Mouse (Mus musculus): ENCODE results near the gene Tjp3. TPM values are rescaled to one million over a fixed set of nuclear protein-coding genes. Genes with fewer than 3 reads are reported as not detected.

Tjp3 gene
- total RNA-seq, 2 experiments from 2014 or later = not detected

- intact Hi-C loops (cut with DNase I) = loop anchor here (2.0 kb wide), 1 partner anchor 27 kb away; the partner anchor contains the start of gene Pip5k1c
- peak; percentile 90 to 94 for DNase-seq
Measured at GRCm38 (mm10) chr10:81319741-81320549, 28.6 kb upstream of the Tjp3 start.

GRCm38 (mm10) chr10:81319330-81319699, 27.9 kb upstream of the Tjp3 start:
- intact Hi-C loops (cut with DNase I) = no loop called here
- no peak for DNase-seq

- no peak for DNase-seq
- intact Hi-C loops (cut with DNase I) = no loop called here
Measured at GRCm38 (mm10) chr10:81318589-81319329, 27.4 kb upstream of the Tjp3 start.

GRCm38 (mm10) chr10:81317273-81317672, 25.9 kb upstream of the Tjp3 start:
- intact Hi-C loops (cut with DNase I) = no loop called here

GRCm38 (mm10) chr10:81316338-81317060, 25.1 kb upstream of the Tjp3 start:
- intact Hi-C loops (cut with DNase I) = no loop called here
- DNase-seq = no peak

More at GRCm38 (mm10) chr10:81317273-81317672, 25.9 kb upstream of the Tjp3 start:
- DNase-seq = no peak

GRCm38 (mm10) chr10:81315587-81315986, 24.2 kb upstream of the Tjp3 start:
- intact Hi-C loops (cut with DNase I) = no loop called here
- DNase-seq = no peak

- DNase-seq = no peak
- intact Hi-C loops (cut with DNase I) = no loop called here
Measured at GRCm38 (mm10) chr10:81314201-81314600, 22.8 kb upstream of the Tjp3 start.

GRCm38 (mm10) chr10:81313581-81313980, 22.2 kb upstream of the Tjp3 start:
- intact Hi-C loops (cut with DNase I) = no loop called here
- no peak for DNase-seq

- intact Hi-C loops (cut with DNase I) = no loop called here
- DNase-seq = no peak
Measured at GRCm38 (mm10) chr10:81309571-81309970, 18.2 kb upstream of the Tjp3 start.

- intact Hi-C loops (cut with DNase I) = no loop called here
- no peak for DNase-seq
Measured at GRCm38 (mm10) chr10:81306837-81307682, 15.7 kb upstream of the Tjp3 start.

GRCm38 (mm10) chr10:81306173-81306668, 14.8 kb upstream of the Tjp3 start:
- DNase-seq = no peak
- intact Hi-C loops (cut with DNase I) = no loop called here

- DNase-seq = no peak
- intact Hi-C loops (cut with DNase I) = loop anchor here (2.0 kb wide), 1 partner anchor 17 kb away; no protein-coding TSS in a partner anchor
Measured at GRCm38 (mm10) chr10:81305663-81306062, 14.3 kb upstream of the Tjp3 start.

GRCm38 (mm10) chr10:81304597-81305238, 13.3 kb upstream of the Tjp3 start:
- intact Hi-C loops (cut with DNase I) = loop anchor here (2.0 kb wide), 1 partner anchor 16 kb away; no protein-coding TSS in a partner anchor
- peak in 1 of 2 experiments; percentile 59 for DNase-seq

- intact Hi-C loops (cut with DNase I) = loop anchor here (2.0 kb wide), 1 partner anchor 15 kb away; no protein-coding TSS in a partner anchor
- DNase-seq = no peak
Measured at GRCm38 (mm10) chr10:81303761-81304160, 12.4 kb upstream of the Tjp3 start.

- no peak for DNase-seq
- intact Hi-C loops (cut with DNase I) = no loop called here
Measured at GRCm38 (mm10) chr10:81303258-81303657, 11.9 kb upstream of the Tjp3 start.

- no peak for DNase-seq
- intact Hi-C loops (cut with DNase I) = no loop called here
Measured at GRCm38 (mm10) chr10:81302781-81303218, 11.4 kb upstream of the Tjp3 start.

- intact Hi-C loops (cut with DNase I) = no loop called here
- no peak for DNase-seq
Measured at GRCm38 (mm10) chr10:81302288-81302687, 10.9 kb upstream of the Tjp3 start.

- intact Hi-C loops (cut with DNase I) = no loop called here
- no peak for DNase-seq
Measured at GRCm38 (mm10) chr10:81301321-81301720, 9.9 kb upstream of the Tjp3 start.

GRCm38 (mm10) chr10:81300352-81300907, 9.0 kb upstream of the Tjp3 start:
- DNase-seq = no peak
- intact Hi-C loops (cut with DNase I) = no loop called here

Data from gastrocnemius, postnatal 36 days (tissue).